Mouse (Mus musculus): ENCODE measurements at regions not wholly inside any gene's neighbourhood (a gene's known extent, or its start where the extent isn't known, plus 50 kb on each side); places are given as distances from the start of the nearest gene placed in this dataset.
"Not testable (repeated sequence)": the region's sequence is repeated elsewhere in the genome, so short reads cannot be mapped to it uniquely, and the experiment has no call there.

GRCm38 (mm10) chr16:31508981-31509380 lies 86.9 kb downstream of the Bdh1 start:
- DNase-seq: peak; percentile 89

- no peak for DNase-seq
These were observed 88.0 kb downstream of the Bdh1 start for GRCm38 (mm10) chr16:31510097-31510496.

- DNase-seq: no peak
These were observed 96.7 kb downstream of the Bdh1 start for GRCm38 (mm10) chr16:31518816-31519215.

GRCm38 (mm10) chr16:31520081-31520480 lies 98.0 kb downstream of the Bdh1 start:
- no peak for DNase-seq

GRCm38 (mm10) chr16:31521786-31522185 lies 99.7 kb downstream of the Bdh1 start:
- DNase-seq: no peak

GRCm38 (mm10) chr16:31526711-31527344 lies 104.7 kb downstream of the Bdh1 start:
- DNase-seq: peak; percentile 64

GRCm38 (mm10) chr16:31528596-31529283 lies 106.7 kb downstream of the Bdh1 start:
- DNase-seq: no peak

- DNase-seq: no peak
These were observed 107.3 kb downstream of the Bdh1 start for GRCm38 (mm10) chr16:31529284-31529958.

- DNase-seq: no peak
These were observed 108.0 kb downstream of the Bdh1 start for GRCm38 (mm10) chr16:31530090-31530489.

GRCm38 (mm10) chr16:31533196-31533777 lies 111.2 kb downstream of the Bdh1 start:
- peak; percentile 25 for DNase-seq

GRCm38 (mm10) chr16:31534923-31535523 lies 112.9 kb downstream of the Bdh1 start:
- DNase-seq: no peak

- no peak for DNase-seq
These were observed 114.2 kb downstream of the Bdh1 start for GRCm38 (mm10) chr16:31536328-31536727.

- DNase-seq: no peak
These were observed 116.5 kb downstream of the Bdh1 start for GRCm38 (mm10) chr16:31538606-31539005.

- no peak for DNase-seq
These were observed 119.6 kb upstream of the Dlg1 start for GRCm38 (mm10) chr16:31543499-31544170.

- DNase-seq: no peak
These were observed 117.0 kb upstream of the Dlg1 start for GRCm38 (mm10) chr16:31546062-31546827.

- DNase-seq: no peak
These were observed 116.4 kb upstream of the Dlg1 start for GRCm38 (mm10) chr16:31546828-31547224.

GRCm38 (mm10) chr16:31547391-31547790 lies 115.9 kb upstream of the Dlg1 start:
- DNase-seq: no peak

GRCm38 (mm10) chr16:31549975-31550374 lies 113.3 kb upstream of the Dlg1 start:
- no peak for DNase-seq

- not testable (repeated sequence) for DNase-seq
These were observed 112.7 kb upstream of the Dlg1 start for GRCm38 (mm10) chr16:31550539-31550938.

- peak; percentile 14 for DNase-seq
These were observed 111.7 kb upstream of the Dlg1 start for GRCm38 (mm10) chr16:31551416-31552151.
